Mouse (Mus musculus): Measurements from ENCODE around the gene Fgfbp3.
"Not testable (repeated sequence)": the region's sequence is repeated elsewhere in the genome, so short reads cannot be mapped to it uniquely, and the experiment has no call there.

The Fgfbp3 gene

DNA sequence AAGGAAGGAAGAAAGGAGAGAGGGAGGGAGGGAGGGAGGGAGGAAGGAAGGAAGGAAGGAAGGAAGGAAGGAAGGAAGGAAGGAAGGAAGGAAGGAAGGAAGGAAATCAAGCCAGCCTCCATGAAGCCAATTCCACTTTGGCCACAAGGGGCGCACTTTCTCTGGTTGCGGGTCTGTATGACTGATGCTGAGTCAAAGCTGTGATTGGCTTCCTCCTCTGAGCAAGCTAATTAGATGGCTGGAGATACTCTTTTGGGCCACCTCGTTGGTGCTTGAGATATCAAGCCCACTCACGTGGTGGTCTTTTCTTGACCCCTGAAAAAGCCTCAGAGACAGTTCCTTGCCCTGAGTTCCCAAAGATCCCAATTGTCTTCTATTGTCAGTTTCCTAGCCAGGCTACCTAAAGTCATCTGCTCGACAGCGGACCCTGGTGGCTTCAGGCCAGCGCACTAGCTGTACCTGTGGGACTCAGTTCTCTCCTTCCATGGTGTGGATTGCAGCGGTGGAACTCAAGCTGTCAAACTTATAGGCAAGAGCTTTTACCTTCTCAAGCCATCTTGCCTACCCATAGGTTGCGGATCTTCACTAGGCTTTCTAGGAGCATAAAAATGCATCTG lies 9.6 kb downstream of the Fgfbp3 start:
- peak; percentile 89 for DNase-seq

DNA sequence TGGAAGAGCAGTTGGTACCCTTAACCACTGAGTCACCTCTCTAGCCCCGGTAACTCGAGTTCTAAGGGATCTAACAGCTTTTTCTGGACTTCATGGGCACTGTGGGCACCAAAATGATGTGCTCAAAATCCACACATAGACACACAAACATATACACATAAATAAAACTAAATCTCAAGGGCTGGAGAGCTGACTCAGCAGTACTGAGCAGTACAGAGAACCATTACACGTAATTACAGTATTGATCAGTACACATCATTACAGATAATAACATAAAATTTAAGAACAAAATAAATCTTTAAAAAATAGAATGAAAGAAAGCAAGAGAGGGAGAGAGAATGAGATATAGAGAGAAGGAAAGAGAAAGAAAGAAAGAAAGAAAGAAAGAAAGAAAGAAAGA lies 10.3 kb downstream of the Fgfbp3 start:
- no peak for DNase-seq

DNA sequence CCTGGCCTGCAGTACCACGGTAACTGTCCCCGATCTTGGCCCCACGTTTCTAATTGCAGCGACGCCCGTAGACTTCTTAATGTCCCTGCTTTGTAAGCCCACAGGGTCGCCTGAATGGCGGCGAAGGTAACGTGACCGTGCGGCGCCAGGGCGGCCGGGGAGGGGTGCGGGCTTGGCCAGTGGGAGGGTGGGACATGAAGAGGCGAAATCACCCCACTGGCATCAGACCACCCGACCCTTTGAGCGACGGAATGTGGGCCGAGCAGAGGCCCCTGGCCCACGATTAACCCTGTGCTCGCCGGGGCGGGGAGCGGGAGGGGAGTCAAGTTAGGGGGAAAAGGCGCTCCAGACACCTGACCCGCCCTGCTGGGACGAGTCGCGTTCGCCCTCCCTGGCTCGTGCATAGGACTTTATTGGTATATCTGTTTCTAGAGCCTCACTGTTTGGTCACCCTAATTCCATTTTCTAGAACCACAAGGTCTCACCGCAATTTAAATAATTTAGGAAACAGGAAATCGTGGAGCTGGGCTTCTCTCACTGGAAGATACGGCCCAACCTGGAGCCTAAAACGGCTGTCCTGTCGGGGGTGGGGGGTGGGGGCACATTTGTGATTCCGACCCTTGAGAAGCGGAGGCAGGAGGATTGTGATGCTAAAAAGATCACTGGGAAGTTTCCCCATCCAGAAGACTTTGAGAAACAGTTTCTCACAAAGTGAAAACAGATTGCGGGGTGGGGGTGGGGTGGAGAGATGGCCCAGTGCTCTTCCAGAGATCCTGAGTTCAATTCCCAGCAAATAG lies 15.0 kb downstream of the Fgfbp3 start:
- peak; percentile 46 for DNase-seq

DNA sequence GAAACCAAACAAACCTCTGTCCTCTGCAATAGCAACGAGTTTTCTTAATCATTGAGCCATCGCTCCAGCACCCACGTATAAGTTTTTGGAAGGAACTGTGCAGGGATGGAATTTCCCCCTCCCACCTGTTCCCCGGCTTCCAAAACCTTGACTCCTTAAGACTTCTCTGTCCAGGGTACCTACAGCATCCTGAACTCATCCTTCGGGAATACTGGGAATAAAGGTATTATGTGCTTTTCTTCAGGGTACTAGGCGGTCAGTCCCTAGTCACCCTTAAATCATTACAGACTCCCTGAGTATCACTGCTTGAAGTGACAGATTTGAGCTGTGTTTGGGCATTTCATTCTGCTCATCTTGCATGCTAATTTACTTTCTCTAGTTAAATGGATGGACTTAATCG lies 16.0 kb downstream of the Fgfbp3 start:
- no peak for DNase-seq

DNA sequence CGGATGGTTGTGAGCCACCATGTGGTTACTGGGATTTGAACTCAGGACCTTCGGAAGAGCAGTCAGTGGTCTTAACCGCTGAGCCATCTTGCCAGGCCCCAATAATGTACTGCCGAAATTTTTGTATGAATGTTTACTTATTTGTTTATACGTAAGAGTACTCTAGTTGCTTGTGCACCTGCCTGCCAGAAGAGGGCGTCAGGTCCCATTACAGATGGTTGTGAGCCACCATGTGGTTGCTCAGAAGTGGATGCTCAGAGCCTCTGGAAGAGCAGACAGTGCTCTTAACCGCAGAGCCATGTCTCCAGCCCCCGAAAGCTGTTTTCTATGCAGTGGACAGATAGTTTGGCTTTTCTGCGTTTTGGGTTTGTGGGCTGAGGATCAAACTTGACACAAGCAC lies 21.6 kb downstream of the Fgfbp3 start:
- peak; percentile 62 for DNase-seq

DNA sequence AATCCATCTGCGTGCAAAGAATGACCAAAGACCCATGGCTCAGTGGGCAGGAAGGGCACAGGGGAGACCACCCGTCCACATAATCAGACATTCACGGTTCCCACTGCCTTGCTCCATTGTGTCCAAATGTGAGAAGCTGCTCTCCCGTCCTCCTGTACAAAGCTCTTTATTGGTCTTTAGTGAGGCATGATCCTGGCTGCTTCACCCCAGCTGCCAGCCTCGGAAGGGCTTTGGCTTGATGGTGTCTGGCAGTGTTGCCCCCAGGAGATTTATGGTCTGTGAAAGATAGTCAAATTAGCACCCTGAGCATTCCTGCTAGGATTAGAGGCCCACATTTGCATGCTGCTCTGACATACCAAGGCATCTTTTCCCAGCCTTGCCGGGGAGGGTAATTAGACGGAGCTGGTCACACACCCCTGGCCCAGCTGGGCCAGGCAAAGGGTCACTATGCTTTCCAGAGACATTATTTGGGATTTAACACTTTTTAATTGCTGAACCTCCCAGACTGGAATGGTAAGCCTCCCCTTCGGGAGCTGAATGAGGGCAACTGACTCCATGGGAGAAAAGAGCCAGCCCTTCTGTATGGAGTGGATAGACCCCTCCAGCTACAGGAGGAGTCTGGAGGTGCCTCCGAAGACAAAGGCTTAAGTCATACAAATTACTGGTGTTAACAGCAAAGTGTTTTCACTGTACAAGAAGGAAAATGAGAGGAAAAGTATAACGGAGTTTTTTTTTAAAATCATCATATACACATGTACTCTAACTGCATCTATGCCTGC lies 22.4 kb downstream of the Fgfbp3 start:
- no peak for DNase-seq

DNA sequence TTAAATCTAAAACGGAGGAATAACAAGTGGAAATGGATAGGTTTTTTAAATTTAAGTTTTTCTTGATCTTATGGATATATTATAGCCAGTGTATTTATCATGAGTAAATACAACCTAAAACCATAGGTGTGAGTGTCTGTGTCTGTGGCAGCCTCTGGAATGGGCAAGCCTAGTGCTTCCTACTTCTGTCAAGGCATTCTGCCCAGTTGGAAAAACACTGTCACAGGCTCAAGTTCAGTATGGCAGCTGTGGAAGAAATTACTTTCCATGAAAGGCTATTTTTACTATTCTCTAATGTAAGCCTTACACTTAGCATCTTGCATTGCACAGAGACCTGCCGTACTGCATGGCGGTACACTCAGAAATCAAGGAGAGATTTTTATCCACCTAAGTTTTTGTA lies 27.7 kb downstream of the Fgfbp3 start:
- DNase-seq, result no peak

DNA sequence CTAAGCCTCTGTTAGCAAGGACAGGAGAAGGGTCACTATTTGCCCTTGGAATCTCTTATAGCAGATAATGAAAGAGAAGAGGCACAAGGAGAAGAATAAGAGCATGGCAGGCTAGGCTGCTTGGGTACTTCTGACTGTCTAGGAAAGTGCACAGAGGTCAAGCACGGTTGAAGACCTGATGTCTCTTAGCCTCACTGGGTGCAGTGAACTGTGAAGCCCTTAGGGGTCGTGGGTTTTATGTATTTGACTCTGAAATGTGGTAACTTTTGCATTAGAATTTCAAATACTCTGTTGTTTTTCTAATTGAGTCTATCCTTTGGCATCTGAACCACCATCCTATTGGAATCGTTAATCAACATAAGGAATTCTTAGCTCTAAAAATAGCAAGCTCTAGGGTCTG lies 31.7 kb downstream of the Fgfbp3 start:
- DNase-seq, result no peak

DNA sequence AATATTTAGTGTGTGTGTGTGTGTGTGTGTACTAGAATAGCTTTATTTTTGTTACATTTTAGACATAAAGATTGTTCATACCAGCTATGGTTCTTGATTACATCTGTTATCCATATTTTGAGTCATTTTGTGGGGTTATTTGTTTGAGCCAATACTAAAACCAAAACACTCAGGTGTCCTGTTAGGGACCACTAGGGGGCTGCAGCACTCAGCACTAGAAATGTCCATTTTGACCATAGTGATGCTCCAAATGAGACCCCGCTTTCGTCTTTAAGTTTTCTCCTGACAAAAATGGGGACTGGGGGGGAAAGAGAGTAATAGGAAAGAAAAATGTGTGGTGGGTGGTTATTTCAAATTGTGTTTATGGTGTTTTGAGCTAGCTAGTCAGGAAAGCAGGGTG lies 33.1 kb downstream of the Fgfbp3 start:
- DNase-seq, result no peak

DNA sequence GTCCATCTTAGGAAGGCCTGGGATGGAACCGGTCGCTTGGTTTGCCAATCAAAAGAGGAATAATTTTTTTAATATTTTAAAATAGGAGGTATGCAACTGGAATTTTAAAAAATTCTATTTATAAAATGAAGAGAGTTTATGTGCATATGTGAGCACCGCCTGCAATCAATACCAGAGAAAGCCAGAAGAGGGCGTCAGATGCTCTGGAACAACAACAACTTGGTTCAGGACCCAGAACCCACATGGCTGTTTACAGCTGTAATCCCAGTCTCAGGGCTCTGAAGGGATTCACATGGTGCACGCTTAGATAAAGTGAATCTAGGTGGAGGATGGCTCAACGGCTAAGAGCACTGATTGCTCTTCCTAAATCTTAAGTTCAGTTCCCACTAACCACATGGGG lies 36.3 kb downstream of the Fgfbp3 start:
- DNase-seq, result peak; percentile 62

DNA sequence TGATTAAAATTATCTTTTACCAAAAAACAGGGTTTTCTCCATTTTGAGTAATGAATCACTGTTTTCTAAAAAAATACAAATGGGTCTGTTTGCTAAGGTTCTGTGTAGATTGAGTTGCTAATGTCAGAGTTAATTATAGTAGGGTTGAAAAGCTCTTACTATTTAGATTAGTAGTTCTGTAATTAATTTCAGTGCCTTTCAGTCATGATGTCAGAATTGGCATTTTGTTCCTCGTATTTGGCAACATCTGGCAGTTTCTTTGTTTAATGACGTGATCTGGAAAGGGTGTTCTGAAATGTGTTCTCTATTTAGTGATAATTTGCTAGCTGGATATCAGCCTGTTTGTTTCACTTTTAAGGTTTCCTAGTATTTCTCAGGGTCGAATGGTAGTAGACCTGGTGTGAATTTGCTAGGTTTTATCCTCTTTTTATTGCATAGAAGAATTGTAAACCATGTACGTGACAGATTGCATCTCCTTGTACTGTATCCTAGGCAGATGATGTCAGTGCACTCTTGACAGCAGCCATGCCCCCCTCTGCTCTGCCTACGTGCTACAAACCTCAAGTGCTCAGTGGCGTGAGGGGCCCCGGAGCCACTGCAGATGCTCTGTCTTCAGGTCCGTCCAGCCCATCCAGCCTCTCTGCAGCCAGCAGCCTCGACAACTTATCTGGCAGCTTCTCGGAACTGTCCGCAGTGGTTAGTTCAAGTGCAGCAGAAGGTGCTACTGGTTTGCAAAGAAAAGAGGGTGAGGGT lies 40.5 kb downstream of the Fgfbp3 start:
- no peak for DNase-seq

DNA sequence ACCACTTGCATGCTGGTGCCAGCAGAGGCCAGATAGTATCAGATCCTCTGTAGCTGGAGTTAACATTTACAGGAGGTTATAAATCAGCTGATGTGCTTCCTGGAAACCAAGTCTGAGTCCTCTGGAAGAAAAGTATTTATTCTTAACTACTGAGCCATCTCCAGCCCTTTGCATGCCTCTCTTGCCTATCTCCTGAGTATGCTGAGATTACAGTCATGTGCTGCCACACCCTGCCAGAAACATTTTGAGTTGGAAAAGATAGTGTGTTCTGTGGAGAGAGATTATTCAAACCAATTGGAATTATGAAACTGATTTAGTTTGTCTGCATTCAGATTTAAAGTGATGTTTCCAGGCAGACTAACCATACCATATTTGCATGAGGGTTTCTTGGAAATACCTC lies 42.1 kb downstream of the Fgfbp3 start:
- no peak for DNase-seq

DNA sequence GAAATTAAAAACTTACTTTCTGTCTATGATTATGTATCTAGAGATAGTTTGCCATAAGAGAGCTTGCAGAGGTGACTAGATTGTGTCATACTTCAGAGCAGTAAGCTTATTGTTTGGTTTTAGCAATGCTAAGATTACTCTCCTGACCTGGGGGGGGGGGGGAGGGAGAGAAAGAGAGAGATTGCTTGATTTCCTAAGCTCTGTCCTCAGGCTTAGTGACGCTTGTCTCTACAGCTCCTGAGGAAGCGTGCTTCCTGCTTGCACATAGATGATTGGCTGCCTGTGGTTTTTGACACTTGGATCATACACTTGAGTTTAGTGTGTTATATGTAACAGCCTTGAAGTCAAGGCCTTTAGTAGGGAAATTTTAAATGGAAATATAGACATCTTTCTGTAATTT lies 44.8 kb downstream of the Fgfbp3 start:
- DNase-seq, result no peak

DNA sequence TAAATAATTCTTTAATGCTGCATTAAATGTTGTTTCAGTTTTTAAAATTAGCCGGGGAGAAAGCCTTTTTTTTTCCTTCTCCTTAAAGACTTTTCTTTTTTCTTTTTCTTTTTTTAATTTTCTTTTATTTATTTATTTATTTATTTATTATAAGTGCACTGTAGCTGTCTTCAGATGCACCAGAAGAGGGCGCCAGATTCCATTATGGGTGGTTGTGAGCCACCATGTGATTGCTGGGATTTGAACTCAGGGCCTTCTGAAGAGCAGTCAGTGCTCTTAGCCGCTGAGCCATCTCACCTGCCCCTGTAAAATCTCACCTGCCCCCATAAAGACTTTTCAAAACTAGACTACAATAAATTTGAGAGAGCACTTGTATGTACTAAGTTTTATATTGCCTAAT lies 50.7 kb downstream of the Fgfbp3 start:
- not testable (repeated sequence) for DNase-seq

Data from thymus, postnatal 4 days (tissue).